Mouse (Mus musculus) kidney, adult 9 months (tissue): ENCODE measurements at regions not wholly inside any gene's neighbourhood (a gene's known extent, or its start where the extent isn't known, plus 50 kb on each side); places are given as distances from the start of the nearest gene placed in this dataset.

Source experiments
- DNase-seq: peaks from one replicate; pipeline ENCODE4 v3.0.0; 2022

DNA sequence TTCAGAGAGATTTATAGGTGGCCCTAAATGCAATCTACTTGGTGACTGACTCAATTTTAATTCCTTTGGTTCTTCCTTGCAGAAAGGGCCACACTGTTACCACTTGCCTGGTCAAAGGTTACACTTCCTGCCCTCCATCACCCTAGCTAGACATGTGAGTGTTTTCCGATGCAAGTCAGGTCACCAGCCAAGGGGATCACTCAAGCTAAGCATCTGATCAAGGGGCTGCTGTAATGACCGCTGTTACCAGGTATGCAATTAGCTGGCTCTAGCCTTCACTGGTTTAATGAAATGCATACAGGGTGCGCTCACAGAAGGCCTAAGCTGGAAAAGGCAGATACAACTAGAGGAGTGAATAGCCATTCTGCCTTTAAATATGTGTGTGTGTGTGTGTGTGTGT lies 105.1 kb downstream of the Mtx2 start:
- peak; percentile 43 for DNase-seq

- peak; percentile 75 for DNase-seq
These were observed 107.6 kb downstream of the Mtx2 start for GRCm38 (mm10) chr2:74933190-74933589.

GRCm38 (mm10) chr2:74933771-74934170 lies 108.2 kb downstream of the Mtx2 start:
- DNase-seq, result peak; percentile 11

GRCm38 (mm10) chr2:74938711-74939110 lies 113.1 kb downstream of the Mtx2 start:
- no peak for DNase-seq

DNA sequence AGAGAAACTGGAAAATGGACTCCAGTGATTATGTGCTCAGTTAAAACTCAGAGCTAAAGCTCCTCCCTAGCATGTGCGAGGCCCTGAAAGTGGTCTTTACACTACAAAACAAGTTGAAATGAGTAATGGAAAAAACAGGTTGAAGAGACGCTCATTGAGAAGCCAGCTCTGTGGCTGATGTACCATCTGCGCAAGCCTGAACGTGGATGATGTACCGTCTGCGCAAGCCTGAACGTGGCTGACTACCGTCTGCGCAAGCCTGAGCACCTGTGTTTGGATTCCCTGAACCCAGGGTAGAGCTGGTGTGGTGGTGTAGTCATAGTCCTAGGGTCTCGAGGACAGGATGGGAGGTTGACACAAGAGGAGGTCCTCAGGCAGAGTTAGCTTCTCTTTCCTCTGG lies 116.4 kb downstream of the Mtx2 start:
- DNase-seq, result no peak

GRCm38 (mm10) chr2:74942611-74943198 lies 117.1 kb downstream of the Mtx2 start:
- DNase-seq, result no peak

- no peak for DNase-seq
These were observed 119.7 kb downstream of the Mtx2 start for GRCm38 (mm10) chr2:74945185-74945749.

- no peak for DNase-seq
These were observed 126.0 kb downstream of the Mtx2 start for GRCm38 (mm10) chr2:74951401-74952260.

DNA sequence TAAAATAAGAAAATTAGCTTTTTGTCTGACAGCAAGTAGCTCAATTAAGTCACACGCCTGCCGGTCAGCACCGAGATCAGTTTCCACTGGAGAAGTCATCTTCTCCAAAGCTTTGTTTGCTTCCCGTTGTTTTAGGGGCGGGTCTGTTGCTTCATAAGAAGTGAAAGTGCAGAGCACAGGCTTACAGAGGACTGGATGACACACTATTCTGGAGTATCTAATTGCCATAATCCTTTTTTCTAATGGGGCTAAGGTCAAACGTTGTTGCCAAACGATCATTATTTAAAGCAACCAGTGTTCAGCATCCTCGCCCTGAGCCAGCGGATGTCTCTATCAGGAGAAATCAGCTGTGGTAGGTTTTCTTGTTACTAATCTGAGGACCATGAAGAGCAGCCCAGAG lies 128.5 kb downstream of the Mtx2 start:
- no peak for DNase-seq

DNA sequence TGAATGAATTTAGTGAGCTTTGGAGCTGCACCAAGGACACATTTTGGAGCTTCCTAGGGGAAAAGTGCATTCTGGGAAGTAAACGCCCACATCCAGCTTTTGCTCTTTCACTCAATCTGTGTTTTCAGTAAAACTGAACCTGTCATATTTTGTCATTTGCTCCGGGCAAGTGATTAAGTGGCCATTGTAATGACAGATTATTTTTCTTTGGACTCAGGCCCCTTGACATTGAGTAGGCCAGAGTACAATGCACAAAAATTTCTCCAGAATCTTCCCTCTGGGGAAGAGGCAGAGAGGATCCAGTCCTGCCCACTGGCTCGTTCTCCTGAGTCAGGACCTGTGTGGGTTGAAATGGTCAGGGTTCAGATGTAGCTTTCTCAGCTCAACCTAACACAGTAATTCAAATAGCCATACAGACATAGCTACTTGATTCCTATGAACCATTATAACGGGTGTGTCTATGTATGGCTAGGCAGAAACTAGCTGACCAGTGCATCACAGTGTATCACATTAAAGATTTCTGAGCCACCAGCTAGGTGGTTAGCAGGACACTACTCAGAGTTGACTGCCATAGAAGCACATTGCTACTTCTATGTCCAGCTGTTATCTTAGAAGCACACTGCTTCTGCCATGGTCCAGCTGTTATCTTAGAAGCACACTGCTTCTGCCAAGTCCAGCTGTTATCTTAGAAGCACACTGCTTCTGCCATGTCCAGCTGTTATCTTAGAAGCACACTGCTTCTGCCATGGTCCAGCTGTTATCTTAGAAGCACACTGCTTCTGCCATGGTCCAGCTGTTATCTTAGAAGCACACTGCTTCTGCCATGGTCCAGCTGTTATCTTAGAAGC lies 129.9 kb downstream of the Mtx2 start:
- DNase-seq, result no peak

DNA sequence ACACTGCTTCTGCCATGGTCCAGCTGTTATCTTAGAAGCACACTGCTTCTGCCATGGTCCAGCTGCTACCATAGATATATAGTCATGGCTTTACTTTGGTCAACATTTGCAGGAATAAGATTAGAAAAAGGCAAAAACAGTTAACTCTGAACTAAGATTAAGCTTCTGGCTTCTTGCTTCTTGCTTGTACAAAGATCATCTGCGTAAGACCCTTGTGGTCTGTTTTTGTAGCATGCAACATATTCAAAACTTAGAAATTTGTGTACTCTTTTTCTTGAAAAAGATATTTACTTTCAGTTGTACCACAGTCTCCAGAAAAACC lies 130.5 kb downstream of the Mtx2 start:
- DNase-seq, result no peak

GRCm38 (mm10) chr2:74956556-74956955 lies 131.0 kb downstream of the Mtx2 start:
- DNase-seq, result no peak

- DNase-seq, result no peak
These were observed 134.3 kb downstream of the Mtx2 start for GRCm38 (mm10) chr2:74959936-74960335.

DNA sequence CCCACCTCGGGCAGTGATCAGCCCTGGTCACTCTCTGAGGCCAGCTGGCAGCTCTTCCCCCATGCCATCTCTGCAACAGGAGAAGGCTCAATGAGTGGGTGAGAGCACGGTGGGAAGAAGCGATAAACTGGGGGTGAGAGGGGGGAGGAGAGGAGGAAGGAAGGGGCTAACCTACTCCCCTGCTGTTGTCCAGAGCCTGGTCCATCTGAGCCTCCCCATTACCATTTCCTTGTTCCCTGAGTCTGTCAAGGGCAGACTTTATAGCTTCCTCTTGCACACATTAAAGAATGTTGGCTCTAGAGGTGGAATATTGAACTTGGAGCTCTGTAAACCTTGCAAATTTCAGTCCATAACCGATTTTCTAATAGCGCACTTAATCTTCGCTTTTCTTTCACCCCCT lies 136.8 kb downstream of the Mtx2 start:
- DNase-seq, result no peak

- peak; percentile 93 for DNase-seq
These were observed 138.8 kb downstream of the Mtx2 start for GRCm38 (mm10) chr2:74964360-74964759.

GRCm38 (mm10) chr2:74964980-74965379 lies 139.4 kb downstream of the Mtx2 start:
- no peak for DNase-seq

GRCm38 (mm10) chr2:74965384-74966060 lies 139.9 kb downstream of the Mtx2 start:
- no peak for DNase-seq

DNA sequence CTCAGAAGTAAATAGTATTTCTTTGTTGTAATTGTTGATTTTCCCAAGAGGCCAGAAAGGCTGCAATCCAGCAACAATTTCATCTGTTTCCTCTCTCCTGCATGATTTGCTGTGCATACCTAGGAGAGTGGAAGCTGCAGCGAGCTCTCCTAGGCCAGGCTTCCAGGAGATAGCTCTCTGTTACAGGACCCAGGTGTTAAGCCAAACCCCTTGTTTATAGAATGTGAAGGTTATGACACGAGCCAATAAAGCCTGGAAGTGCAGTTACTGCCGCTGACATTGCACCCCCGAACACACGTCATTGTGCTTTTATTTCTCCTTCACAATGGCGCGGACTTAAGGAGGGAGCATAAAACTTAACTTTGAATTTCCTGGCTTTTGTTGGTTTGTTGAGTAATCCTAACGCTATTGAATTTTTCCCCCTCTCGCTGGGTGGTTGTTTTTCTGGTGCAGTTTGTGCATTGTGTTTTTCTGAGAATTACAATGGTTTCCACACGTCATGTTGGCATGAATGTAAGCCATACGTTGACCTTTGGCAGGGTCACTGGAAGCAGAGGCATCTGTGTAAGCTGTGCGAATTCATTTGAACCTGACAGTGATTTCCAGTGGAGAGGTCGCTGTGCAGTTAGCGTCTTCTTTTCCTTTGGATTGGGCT lies 145.1 kb downstream of the Mtx2 start:
- no peak for DNase-seq

DNA sequence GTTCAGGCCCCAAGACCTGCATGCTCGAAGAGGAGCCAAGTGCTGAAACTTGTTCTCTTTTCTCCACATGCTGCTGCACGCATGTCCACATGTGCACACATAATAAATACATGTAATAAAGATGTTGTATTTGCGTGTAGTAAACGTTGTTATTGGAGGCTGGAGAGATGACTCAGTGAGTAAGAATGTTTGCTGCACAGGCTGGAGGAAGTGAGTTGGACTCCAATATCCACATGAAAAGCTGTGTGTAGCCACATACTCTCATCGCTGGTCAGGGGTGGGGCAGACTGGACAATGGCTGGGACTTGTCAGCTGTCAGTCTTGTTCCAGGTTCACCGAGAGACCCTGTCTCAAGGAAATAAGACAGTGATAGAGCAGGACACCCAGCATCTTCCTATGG lies 147.8 kb downstream of the Mtx2 start:
- no peak for DNase-seq

DNA sequence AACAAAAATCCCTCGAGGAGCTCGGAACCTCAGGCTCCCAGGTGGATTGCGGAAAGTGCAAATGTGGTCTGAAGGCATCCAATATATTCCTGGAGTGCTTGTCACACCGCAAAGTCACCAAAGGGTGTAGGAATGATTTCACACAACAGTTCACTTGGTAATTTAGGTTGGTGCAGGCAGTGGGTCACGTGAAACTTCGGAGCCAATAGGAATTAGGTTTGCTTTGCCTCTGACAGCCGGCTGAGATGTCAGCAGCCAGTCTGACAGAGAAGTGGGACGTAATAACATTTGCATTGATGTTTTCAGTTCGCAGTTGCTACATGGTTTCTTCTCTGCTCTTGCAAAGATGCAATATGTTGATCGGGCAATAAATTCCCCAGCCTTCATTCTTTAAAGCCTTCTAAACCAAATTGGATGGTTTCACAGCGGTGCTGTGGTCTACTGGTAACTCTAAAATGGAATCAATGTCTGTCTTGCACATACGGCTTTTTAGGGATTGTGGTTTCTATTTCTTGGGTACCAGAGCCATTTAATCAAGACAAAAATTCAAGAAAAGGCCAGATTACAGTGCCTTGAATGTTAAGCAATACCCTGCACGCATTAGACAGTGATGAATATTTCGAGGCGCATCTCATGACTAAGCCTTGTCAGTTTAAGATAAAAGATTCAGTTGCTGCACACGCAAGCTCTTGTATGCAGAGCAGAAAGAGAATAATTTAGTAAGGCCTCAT lies 149.2 kb downstream of the Mtx2 start:
- DNase-seq, result peak; percentile 19

- no peak for DNase-seq
These were observed 151.7 kb downstream of the Mtx2 start for GRCm38 (mm10) chr2:74977348-74977747.

DNA sequence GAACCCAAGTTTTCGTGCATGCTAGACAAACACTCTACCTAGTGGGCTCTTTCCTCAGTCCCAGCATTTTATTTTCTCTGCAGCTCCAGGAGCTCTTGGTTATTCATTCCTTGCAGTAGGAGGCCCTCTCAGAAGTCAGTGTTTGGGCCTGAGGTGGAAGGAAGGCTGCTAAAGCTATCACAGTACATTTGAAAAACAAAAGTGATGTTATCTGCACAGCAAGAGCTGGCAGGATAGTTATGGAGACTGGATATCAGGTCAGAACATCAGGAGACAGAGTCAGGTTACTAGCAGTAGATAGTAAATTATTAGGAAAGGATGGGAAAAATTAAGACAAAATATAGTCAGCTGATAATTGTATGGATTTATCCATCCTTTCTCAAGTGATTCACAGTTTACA lies 152.2 kb downstream of the Mtx2 start:
- no peak for DNase-seq
